Mouse (Mus musculus): ENCODE data around the gene Gtf2ird1.

The Gtf2ird1 gene

DNA sequence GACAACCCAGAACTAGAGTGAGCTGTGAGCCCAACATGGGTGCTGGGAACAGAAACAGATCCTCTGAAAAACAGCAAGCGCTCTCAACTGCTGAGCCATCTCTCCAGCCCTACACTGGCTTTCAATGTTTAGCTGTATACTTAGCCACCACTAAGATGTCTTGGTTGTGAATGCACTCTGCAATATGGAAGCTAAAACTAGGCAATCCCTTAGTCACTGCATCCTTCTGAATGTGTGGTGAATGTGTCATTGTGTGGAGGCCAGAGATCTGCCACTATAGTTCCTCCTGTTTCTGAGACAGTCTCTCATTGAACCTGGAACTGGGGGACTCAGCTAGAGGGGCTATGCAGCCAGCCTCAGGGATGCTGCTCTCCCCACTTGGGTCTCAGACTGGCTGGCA is 147.2 kb downstream of the Gtf2ird1 start:
- no peak for DNase-seq
